Mouse (Mus musculus) spleen, embryonic (tissue): ENCODE results near the gene Cwc27.

Experiments
- CTCF ChIA-PET: fragments of 350-600 bp; sonication (Branson Sonifier 250); formaldehyde crosslinking; loops from one replicate; lab custom pipeline; 2022; lab: Charles Lee

Cwc27 gene

DNA sequence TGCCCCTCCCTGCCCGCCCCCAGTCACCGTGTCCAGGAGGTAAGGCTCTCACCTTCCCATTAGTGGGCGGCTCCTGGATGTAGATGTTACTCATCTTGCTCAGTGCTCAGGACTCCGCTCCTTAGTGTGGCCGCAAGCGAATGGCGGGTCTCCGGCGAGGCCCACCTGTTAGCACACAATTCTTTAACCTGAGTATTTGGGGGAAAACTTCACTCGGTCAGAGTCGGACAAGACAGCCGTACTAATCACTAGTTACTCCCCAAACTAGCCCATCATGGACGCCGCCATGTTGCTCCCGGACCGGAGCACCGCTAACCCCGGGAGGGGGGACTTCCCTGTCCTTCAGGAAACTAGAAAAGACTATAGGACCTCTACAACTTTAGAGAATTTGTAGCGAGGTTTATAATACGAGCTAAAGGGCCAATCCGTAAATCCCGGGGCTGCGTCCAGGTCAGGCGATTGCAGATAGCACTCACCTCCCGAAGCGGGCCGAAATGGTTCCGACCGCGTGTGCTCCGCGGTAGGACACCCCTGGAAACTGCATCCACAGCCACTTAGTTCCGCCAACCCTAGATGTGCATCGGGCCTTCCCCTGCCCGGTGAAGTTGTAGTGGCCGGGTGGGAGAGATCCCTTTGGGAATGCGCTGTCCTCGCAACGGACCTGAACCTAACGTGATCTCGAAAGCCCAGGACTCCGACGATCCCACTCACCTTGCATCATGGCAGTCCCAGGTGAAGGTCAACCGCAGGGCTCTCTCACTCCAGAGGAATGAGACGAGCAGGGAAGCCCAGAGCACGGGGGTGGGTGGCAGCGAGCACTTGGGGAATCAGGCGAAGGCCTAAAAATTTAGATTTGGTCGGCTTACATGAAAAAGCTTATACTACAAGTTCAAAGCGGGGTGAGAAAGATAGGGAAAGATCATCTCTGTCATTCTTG, at the start of gene Cwc27:
Gene Cwc27 (minus strand): TSS at position 508 of the 937 bp plus-strand sequence.
- CTCF ChIA-PET, result no interaction called here

DNA sequence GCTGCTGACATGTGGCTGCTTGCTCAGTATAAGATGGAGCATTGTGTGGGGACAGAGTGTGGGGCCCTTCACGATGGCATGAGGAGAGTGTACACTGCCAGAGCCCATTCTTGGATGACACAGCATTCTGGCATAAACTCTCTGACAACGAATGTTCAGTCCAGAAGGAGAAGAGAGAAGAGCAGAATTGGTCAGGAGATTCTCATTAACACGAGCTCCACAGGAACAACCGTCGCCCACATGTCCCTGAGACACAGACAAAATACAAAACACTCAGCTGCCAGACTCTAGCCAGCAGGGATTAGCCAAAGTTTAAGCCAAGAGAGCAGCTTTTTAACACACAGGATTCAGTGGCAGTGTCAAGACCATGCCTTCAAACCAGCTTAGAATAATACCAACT, 49.8 kb upstream of the Cwc27 start:
- CTCF ChIA-PET, result no interaction called here

DNA sequence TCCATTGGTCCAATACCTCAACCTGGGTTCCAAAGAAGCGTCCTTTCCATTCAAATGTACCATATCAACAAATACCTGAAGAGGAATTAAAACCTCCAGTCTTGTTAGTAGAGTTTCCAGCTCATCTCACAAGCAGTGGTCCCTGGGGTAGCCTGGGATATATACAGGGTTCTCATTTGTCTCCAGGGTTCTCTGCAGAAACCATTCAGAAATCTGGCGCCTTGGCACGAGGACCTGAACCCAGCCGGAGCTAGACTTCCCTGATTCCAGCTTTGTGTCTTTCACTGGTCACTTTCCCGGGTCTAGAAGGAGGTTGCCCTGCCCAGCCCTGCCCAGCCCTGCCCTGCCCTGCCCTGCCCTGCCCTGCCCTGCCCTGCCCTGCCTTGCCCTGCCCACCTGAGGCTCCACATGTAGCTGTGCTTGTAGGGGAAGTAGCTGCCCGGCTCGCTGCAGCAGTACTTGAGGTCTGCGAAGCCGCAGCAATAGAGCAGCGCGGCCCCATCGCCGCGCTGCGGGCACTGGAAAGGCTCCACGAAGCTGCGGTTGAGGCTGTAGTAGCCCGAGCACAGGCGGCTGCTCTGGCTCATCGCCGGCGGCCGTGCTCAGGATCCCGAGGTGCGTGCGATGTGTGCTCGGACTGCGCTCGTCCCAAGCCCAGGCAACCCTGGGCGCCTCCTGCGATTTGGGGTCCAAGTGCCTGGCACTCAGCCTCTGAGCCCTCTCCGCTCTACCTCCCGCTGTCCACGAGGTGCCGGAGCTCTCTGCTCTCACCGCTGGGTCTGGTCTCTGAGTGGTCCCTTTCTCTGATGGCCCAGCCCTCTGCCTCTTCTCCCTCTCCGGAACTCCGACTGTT, 46.4 kb upstream of the Cwc27 start, which contains the start of gene Shisal2b:
Gene Shisal2b (minus strand): TSS at position 767 of the 853 bp plus-strand sequence.
- CTCF ChIA-PET, result no interaction called here

DNA sequence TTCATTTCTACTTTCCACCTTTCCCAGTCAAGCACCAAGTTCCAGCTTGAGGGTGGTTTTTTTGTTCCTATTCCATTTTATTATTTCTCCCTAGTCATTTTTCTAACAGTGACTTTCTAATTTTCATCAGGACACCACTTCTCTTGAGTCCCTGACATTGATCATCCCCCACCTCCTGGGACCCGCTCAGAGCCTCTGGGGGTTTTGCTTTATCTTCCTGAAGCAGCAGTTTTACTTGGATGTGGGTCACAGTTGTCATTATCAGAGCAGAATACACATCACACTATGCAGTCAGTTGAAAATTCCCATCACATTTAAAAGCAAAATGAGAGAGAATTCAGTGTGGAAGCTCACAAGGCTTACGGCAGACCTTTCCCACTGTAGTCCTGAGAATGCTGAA, 36.7 kb upstream of the Cwc27 start:
- CTCF ChIA-PET, result no interaction called here

DNA sequence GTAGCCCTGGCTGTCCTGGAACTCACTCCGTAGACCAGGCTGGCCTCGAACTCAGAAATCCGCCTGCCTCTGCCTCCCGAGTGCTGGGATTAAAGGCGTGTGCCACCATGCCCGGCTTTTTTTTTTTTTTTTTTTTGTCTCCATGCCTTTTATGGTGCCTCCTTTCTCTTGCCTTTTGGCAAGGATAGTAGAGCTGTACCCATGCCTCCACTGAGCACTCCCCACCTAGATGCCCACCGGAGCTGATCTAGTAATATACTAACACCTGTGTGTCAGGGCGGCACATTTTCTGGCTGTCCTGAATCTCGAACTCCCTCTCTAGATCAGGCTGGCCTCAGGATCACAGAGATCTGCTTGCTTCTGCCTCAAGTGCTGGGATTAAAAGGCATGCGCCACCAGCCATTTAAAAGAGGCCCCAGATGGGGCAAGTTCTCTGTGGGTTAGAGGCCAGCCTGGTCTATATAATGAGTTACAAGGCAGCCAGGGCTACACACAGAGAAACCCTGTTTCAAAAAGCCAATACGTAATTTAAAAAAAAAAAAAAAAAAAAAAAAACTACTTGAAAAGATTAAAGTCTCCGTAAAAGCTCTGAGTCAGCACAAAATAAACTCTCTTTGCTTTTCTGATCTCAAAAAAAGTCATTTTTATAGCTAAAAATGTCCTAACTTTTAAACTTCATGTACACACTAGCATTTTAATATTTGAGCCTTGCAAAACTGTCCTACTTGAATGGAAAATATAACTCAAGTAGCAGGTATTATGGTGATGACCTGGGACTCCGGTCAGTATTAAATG, 26.6 kb upstream of the Cwc27 start:
- CTCF ChIA-PET, result interaction anchor here (0.6 kb wide), 2 partner anchors 21 to 26 kb away, joined by 5 to 9 read pairs; no protein-coding TSS in a partner anchor

DNA sequence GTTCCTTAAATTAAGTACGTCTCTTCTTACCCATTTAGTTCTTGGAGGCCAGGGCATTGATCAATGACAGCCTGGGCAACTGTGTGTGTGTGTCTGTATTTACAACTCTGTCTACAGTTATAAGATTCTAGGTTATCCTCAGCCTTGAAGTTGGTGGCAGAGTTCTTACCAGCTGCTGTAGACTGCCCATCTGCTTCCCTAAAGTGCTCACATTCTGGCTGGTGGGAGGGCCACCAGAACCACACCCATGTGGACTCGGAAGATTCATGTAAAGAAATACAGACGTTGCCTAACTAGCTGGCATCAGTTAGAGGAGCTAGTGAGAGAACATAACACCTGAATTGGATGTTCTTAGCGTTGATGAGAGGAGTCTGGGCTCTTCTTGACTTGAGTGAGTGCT, 25.0 kb upstream of the Cwc27 start:
- CTCF ChIA-PET, result no interaction called here

DNA sequence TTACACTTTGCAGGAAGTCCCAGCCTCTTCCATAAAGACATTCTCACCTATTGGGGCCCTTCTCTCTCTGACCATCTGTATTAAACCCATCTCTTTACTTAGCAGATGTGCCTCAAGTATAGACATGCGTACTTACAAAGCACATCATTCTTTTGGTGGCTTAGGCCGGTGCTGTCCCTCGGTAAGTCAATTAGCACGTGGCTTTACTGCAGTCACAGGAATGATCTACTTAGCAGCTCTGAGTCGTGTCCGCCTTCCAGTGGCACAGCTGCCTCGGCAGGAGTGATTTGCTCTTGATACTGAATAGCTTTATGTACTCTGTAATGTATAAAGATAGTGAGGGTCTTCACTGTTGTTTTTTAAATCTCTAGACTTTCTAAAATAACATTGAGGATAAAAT, 20.7 kb upstream of the Cwc27 start:
- CTCF ChIA-PET, result no interaction called here

DNA sequence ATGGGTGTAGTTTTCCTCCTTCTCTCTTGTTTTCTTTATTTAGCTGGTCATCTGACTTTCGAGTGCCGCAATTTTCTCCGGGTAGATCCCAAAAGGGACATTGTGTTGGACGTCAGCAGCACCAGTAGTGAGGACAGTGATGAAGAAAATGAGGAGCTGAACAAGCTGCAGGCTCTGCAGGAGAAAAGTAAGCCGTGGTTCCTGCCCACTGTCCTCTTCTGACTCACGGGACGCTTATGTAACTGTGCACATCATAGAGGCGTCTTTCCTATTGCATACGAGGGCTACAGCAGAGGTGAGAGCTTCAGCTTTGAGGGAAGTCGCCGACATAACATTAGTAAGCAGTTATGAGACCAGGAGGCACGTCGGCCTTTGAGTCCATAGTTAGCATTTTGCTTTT, 15.9 kb upstream of the Cwc27 start:
- CTCF ChIA-PET, result interaction anchor here (0.5 kb wide), 1 partner anchor 39 kb away, joined by 3 read pairs; no protein-coding TSS in a partner anchor

DNA sequence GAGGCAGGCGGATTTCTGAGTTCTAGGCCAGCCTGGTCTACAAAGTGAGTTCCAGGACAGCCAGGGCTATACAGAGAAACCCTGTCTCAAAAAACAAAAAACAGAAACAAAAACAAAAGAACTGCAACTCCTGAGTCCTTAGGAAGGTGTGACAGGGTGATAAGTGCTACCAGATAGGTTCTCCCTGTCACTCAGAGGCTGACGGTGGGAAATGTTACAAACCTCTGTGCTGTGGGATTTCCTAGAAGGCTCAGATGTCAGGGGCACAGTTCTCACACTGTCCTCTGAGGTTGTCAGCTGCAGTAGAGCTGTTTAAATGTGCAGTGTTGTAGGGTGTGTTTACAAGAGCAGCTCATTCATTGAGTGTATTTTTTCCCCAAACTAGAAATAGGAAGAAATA, 8.5 kb upstream of the Cwc27 start:
- CTCF ChIA-PET, result no interaction called here

DNA sequence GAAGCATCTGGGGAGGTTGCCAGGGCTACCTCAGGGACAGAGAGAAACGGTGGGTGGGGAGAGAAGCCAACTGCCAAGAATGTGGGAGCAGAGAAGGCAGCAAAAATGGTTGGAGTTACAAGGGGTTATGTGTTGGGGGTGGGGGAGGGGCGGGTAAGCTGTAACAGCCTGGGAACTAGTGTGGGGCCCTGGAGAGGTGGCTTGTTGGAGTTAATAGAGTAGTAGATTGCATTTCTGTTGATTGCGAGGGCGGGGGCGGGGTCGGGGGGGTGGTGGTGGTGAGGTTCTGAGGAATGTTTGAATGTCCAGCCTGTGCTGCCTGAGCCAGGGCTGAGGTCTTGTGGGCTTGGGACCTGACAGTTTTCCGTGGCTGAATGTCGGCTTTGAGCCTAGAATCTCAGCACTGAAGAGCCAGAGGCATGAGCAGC, 5.5 kb upstream of the Cwc27 start:
- CTCF ChIA-PET, result interaction anchor here (0.6 kb wide), 2 partner anchors 21 to 77 kb away, joined by 3 to 5 read pairs; no protein-coding TSS in a partner anchor

DNA sequence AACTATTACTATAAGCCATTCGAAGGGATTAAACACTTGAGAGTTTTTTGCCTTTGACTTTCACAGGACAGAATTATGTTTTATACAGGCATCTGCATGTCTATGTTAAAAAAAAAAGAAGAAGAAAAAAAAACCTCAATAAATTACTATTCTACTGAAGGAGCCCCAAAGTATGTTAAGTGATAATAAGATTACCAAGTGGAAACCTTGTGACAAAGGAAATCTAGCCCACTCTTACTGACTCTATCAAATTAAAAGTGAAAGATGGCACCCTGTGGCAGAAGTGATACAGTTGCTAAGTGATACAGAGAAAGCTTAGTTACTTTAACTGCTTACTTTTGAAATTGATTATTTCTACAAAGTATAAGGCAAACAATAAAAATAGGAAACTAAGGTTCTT, 5.0 kb upstream of the Cwc27 start:
- CTCF ChIA-PET, result interaction anchor here (0.6 kb wide), 1 partner anchor 78 kb away, joined by 3 read pairs; no protein-coding TSS in a partner anchor

DNA sequence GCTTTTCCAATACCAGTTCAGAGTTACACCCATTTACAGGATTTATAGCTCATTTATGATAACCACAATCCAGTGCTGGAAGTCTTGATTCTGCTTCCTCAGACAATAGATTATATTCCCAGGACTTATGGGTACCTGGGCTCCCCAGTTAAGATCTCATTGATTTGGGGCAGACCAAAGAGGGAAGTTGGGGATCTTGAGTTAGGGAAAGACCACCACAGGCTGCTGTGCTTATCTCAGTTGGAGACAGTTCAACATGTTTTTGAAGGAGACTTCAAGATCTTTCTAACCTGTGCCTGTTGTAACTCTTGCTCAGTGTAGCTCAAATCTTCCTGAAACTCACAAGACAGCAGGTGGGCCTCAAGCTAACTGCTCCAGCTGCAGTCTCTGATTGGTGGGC, 4.2 kb upstream of the Cwc27 start:
- CTCF ChIA-PET, result interaction anchor here (0.6 kb wide), 1 partner anchor 844 kb away, joined by 10 read pairs; no protein-coding TSS in a partner anchor

DNA sequence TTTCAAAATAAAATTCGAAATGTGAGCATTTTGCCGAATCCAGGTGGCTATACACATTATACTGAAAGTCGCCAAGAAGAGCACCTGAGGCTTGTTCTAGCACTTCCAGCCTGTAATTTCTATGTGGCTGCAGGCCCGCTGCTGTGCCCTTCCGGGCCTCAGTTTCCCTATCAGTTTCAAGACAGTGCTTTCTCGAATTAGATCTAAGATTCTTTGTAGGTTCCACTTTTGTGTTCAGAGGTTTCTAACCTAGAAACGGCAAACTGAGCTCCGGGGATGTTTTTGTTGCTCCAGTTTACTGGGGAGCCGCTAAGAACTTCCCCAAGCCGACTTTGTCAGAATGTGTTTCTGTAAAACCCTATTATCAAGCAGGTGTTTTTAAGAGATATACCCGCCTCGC, 754 bp upstream of the Cwc27 start:
- CTCF ChIA-PET, result no interaction called here

DNA sequence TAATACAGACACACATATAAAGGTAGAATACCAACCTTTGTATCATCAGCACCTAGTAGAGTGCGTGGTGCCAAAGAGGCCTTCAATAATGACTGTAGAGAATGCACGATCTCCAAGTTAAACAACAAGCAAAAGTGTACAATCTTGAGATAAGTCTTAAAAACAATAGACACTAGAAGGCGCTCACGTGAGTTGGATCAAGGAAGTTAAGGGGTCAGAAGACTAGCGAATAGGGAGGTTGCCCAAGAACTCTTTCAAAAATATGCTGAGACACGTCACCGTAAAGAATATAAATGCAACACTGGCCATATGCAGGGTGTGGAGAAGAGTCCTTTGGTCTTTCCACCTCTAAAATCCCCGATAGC, 690 bp downstream of the Cwc27 start:
- CTCF ChIA-PET, result no interaction called here

DNA sequence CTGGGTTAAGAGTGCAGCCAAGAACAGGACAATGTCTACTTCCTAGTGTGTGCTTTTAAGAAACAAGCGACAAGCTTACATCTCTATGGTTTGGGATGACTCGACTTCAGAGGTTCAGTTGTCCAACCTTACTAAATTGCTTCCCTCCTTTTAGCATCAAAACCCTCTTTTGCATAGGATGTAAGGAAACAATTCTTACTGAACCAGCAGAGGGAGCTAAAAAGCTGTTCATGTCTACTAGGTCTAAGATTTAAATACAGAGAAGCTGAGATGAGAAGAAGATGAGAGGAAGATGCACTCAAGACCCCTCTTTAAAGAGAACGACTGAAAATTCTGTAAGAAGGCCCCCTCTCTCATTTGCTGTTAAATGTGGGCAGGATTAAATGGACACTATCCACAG, 11.3 kb downstream of the Cwc27 start:
- CTCF ChIA-PET, result no interaction called here

DNA sequence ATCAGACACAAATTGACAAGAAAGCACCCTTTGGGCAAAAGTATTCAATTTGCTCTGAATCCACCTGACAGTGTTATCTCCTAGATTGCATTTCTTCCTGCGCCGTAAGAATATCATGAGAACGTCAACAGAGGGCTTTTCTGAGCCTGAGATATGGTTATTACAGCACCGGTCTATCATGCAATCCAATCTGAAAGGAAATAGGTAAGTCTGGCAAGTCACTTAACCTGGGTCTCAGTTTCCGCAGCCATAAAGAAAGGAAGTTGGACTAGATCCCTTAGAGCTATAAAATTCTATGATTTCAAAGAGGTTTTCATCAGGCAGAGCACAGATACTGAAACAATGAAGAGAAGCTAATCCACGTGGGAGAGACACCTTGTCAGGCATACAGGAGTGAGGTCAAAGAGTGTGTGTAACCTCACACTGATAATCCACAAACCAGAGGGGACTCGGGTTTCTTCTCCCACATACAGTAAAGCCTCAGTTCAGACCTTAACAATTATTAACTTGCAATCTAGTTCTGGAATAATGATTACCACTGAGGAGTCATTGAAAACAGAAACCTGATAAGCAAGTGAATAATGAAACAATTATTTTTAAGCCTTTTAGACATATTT, 17.3 kb downstream of the Cwc27 start:
- CTCF ChIA-PET, result no interaction called here

DNA sequence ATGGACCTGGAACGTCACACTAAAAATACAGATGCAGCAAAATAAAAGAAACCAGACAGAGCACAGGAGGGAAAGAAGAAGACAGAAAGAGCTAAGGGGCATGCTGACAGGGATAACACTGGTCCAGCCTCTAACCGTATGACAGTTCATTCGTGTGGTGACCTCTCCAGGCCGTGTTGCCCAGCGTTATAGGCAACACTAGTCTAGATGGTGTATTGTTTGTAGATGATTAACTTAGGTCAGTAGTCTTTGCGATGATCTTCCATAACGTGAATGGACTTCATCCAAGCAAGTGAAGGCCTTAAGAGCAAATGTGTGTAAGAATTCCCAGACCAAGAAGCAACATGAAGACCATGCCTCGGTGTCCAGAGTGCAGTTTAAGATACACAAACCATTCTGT, 17.9 kb downstream of the Cwc27 start:
- CTCF ChIA-PET, result no interaction called here

DNA sequence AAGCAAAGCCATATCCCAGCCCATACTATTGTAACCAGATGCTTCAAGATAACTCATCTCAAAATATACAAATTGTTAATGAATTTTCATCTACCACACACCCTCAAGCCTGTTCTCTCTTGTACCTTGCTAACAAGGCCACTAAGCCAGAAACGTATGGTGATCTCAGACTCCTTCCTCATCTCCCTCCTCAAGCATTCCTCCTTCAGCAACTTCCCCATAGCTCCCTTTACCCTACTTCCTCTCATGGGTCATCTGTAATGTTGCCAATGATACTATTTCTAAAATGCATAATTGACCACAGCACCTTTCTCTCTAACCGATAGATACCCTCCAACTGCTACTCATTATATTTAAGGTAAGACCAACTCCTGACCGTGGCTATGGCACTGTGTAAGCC, 22.5 kb downstream of the Cwc27 start:
- CTCF ChIA-PET, result no interaction called here

DNA sequence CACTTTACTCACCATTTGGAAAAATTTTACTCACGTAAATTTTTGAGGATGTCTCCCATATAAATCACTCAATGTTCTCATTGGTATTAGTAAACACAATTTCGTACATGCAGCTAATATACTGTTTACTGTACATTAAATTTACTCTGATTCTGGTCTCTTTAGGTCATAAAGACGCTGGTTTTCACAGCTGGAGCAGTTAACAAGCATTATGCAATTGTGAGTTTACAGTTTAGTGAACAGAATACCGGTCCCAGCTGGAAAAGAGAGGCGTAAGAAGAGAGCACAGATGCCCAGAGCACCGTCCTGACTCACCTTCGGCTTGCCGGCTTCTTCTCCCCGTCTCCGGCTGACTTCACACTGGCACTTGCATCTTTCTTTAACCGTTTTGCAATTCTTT, 24.8 kb downstream of the Cwc27 start, which contains the start of gene Srek1ip1:
Gene Srek1ip1 (plus strand): TSS at position 301 of the 400 bp plus-strand sequence.
- CTCF ChIA-PET, result no interaction called here

DNA sequence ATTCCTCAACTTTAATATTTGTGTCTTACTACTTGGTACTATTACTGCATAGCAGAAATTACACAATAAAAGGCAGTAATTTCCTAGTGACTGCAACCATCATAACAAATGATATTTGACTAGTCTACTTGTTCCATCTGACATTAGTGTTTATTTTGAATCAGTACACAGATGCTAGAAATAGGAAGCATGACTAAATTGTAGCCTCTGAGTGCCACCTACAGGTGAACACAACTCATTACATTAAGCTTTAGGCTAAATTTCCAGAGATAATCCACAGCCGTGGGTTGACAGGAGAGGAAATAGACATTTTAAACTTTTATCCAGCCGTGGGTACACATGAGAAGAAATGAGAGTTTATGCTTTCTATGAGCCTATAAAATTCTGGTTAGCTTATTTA, 27.3 kb downstream of the Cwc27 start:
- CTCF ChIA-PET, result no interaction called here

DNA sequence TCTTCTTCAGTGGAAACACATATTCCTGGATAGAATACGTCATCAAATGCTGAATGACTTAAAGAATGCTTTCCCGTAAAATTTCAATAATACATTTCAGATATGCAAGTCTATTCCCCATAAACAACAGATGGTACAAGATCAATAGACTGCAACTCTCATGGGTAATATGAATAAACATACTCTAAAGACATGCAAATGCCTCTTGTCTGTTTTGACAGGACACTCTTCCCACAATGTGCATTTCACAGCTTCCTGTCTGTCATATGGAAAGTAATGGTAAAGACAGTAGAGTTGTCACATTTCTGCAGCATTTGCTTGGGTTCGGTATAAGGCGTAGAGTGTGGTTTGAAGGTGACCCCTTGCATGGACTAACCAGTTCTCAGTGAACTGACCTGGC, 29.7 kb downstream of the Cwc27 start:
- CTCF ChIA-PET, result no interaction called here
